Mouse (Mus musculus): ENCODE measurements around the gene Tat. TPM values are rescaled to one million over a fixed set of nuclear protein-coding genes. Genes with fewer than 3 reads are reported as not detected.

The Tat gene
- polyA plus RNA-seq, 1 experiment, result not detected

DNA sequence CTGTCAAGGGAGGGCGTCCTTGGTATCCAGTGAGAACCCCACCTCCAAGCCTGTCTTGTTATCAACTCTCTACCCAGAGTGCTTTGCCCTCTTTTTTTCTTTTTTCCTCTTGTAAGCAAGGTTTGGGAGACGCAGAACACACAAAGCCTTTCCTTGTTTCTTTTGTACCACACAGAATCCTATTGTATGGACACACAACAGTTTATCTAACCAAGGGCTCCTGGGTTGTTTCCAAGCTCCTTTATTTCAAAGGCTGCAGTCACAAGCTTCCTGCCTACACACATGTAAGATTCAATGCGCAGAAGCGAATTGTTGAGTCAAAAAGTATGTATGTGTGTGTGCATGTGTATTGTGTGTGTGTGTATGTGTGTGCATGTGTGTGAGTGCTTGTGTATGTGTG is 44.1 kb downstream of the Tat start:
- TF ChIP-seq MYOD1 (IDR thresholded peaks at IDR 0.05; ENCODE audit: control insufficient read depth, insufficient read length, low read depth) (no peak), FOSL1 (IDR thresholded peaks at IDR 0.05; ENCODE audit: insufficient read depth, low read length, poor library complexity, severe bottlenecking) (no peak), USF1 (IDR thresholded peaks at IDR 0.05; ENCODE audit: low read depth) (no peak), CEBPB (IDR thresholded peaks at IDR 0.05; ENCODE audit: low read depth) (no peak), MAX (IDR thresholded peaks at IDR 0.05) (no peak), CTCF (IDR thresholded peaks at IDR 0.05; ENCODE audit: control insufficient read depth, insufficient read depth, insufficient read length) (no peak), MYOG (IDR thresholded peaks at IDR 0.05; ENCODE audit: control insufficient read depth, extremely low read depth, insufficient read length) (no peak)
- Histone ChIP-seq H3K4me3 (ENCODE audit: insufficient read depth, poor library complexity, severe bottlenecking) (no peak overlapping the region), H3K36me3 (ENCODE audit: control insufficient read depth, insufficient read depth) (no peaks in the 10 kb centered on the region), H3K27me3 (ENCODE audit: control insufficient read depth, insufficient read depth, insufficient read length) (peaks cover 24% of the 10 kb centered on the region), H3K79me3 (ENCODE audit: low read depth) (no peaks in the 10 kb centered on the region), H3K79me2 (ENCODE audit: control insufficient read depth, insufficient read depth) (no peaks in the 10 kb centered on the region), H3ac (ENCODE audit: control insufficient read depth, insufficient read length, low read depth) (no peak overlapping the region)

GRCm38 (mm10) chr8:110036156-110036555 is 45.9 kb downstream of the Tat start:
- no peak for TF ChIP-seq FOSL1 (IDR thresholded peaks at IDR 0.05; ENCODE audit: insufficient read depth, low read length, poor library complexity, severe bottlenecking)
- no peak for TF ChIP-seq MAX (IDR thresholded peaks at IDR 0.05)
- TF ChIP-seq MYOG (IDR thresholded peaks at IDR 0.05; ENCODE audit: control insufficient read depth, extremely low read depth, insufficient read length), result no peak
- no peak for TF ChIP-seq MYOD1 (IDR thresholded peaks at IDR 0.05; ENCODE audit: control insufficient read depth, insufficient read length, low read depth)
- TF ChIP-seq USF1 (IDR thresholded peaks at IDR 0.05; ENCODE audit: low read depth), result no peak
- TF ChIP-seq CTCF (IDR thresholded peaks at IDR 0.05; ENCODE audit: control insufficient read depth, insufficient read depth, insufficient read length), result no peak
- no peak for TF ChIP-seq CEBPB (IDR thresholded peaks at IDR 0.05; ENCODE audit: low read depth)
- H3K27me3 ChIP-seq (ENCODE audit: control insufficient read depth, insufficient read depth, insufficient read length), result peaks cover 14% of the 10 kb centered on the region

GRCm38 (mm10) chr8:110039216-110039615 is 49.0 kb downstream of the Tat start:
- Histone ChIP-seq H3ac (ENCODE audit: control insufficient read depth, insufficient read length, low read depth) (no peak overlapping the region), H3K4me3 (ENCODE audit: insufficient read depth, poor library complexity, severe bottlenecking) (no peak overlapping the region), H3K27me3 (ENCODE audit: control insufficient read depth, insufficient read depth, insufficient read length) (peaks cover 14% of the 10 kb centered on the region), H3K36me3 (ENCODE audit: control insufficient read depth, insufficient read depth) (no peaks in the 10 kb centered on the region), H3K79me2 (ENCODE audit: control insufficient read depth, insufficient read depth) (no peaks in the 10 kb centered on the region), H3K79me3 (ENCODE audit: low read depth) (no peaks in the 10 kb centered on the region)
- no peak for TF ChIP-seq USF1 (IDR thresholded peaks at IDR 0.05; ENCODE audit: low read depth)
- no peak for TF ChIP-seq CEBPB (IDR thresholded peaks at IDR 0.05; ENCODE audit: low read depth)
- TF ChIP-seq MYOD1 (IDR thresholded peaks at IDR 0.05; ENCODE audit: control insufficient read depth, insufficient read length, low read depth), result no peak
- TF ChIP-seq FOSL1 (IDR thresholded peaks at IDR 0.05; ENCODE audit: insufficient read depth, low read length, poor library complexity, severe bottlenecking), result no peak
- TF ChIP-seq MAX (IDR thresholded peaks at IDR 0.05), result no peak
- TF ChIP-seq CTCF (IDR thresholded peaks at IDR 0.05; ENCODE audit: control insufficient read depth, insufficient read depth, insufficient read length), result no peak
- TF ChIP-seq MYOG (IDR thresholded peaks at IDR 0.05; ENCODE audit: control insufficient read depth, extremely low read depth, insufficient read length), result no peak

More at GRCm38 (mm10) chr8:110036156-110036555, 45.9 kb downstream of the Tat start:
- H3K79me2 ChIP-seq (ENCODE audit: control insufficient read depth, insufficient read depth), result no peaks in the 10 kb centered on the region
- no peaks in the 10 kb centered on the region for H3K79me3 ChIP-seq (ENCODE audit: low read depth)
- no peak overlapping the region for H3K4me3 ChIP-seq (ENCODE audit: insufficient read depth, poor library complexity, severe bottlenecking)
- no peaks in the 10 kb centered on the region for H3K36me3 ChIP-seq (ENCODE audit: control insufficient read depth, insufficient read depth)
- no peak overlapping the region for H3ac ChIP-seq (ENCODE audit: control insufficient read depth, insufficient read length, low read depth)

GRCm38 (mm10) chr8:110039659-110040058 is 49.4 kb downstream of the Tat start, which contains the start of gene Chst4:
Gene Chst4, minus strand, starts transcription at chr8:110039740.
- Histone ChIP-seq H3K79me3 (ENCODE audit: low read depth) (no peaks in the 10 kb centered on the region), H3K27me3 (ENCODE audit: control insufficient read depth, insufficient read depth, insufficient read length) (peaks cover 9% of the 10 kb centered on the region), H3ac (ENCODE audit: control insufficient read depth, insufficient read length, low read depth) (no peak within 1 kb of the TSS), H3K4me3 (ENCODE audit: insufficient read depth, poor library complexity, severe bottlenecking) (no peak within 1 kb of the TSS), H3K36me3 (ENCODE audit: control insufficient read depth, insufficient read depth) (no peaks in the 10 kb centered on the region), H3K79me2 (ENCODE audit: control insufficient read depth, insufficient read depth) (no peaks in the 10 kb centered on the region)
- TF ChIP-seq CTCF (IDR thresholded peaks at IDR 0.05; ENCODE audit: control insufficient read depth, insufficient read depth, insufficient read length) (no peak), MAX (IDR thresholded peaks at IDR 0.05) (no peak), MYOG (IDR thresholded peaks at IDR 0.05; ENCODE audit: control insufficient read depth, extremely low read depth, insufficient read length) (no peak), CEBPB (IDR thresholded peaks at IDR 0.05; ENCODE audit: low read depth) (no peak), MYOD1 (IDR thresholded peaks at IDR 0.05; ENCODE audit: control insufficient read depth, insufficient read length, low read depth) (no peak), USF1 (IDR thresholded peaks at IDR 0.05; ENCODE audit: low read depth) (no peak), FOSL1 (IDR thresholded peaks at IDR 0.05; ENCODE audit: insufficient read depth, low read length, poor library complexity, severe bottlenecking) (no peak)

GRCm38 (mm10) chr8:110040509-110040908 is 50.3 kb downstream of the Tat start:
- no peak for TF ChIP-seq MAX (IDR thresholded peaks at IDR 0.05)
- TF ChIP-seq CEBPB (IDR thresholded peaks at IDR 0.05; ENCODE audit: low read depth), result no peak
- no peak for TF ChIP-seq MYOD1 (IDR thresholded peaks at IDR 0.05; ENCODE audit: control insufficient read depth, insufficient read length, low read depth)
- no peak for TF ChIP-seq CTCF (IDR thresholded peaks at IDR 0.05; ENCODE audit: control insufficient read depth, insufficient read depth, insufficient read length)
- TF ChIP-seq USF1 (IDR thresholded peaks at IDR 0.05; ENCODE audit: low read depth), result no peak
- TF ChIP-seq MYOG (IDR thresholded peaks at IDR 0.05; ENCODE audit: control insufficient read depth, extremely low read depth, insufficient read length), result no peak
- no peak for TF ChIP-seq FOSL1 (IDR thresholded peaks at IDR 0.05; ENCODE audit: insufficient read depth, low read length, poor library complexity, severe bottlenecking)
- Histone ChIP-seq H3K36me3 (ENCODE audit: control insufficient read depth, insufficient read depth) (no peaks in the 10 kb centered on the region), H3ac (ENCODE audit: control insufficient read depth, insufficient read length, low read depth) (no peak overlapping the region), H3K79me2 (ENCODE audit: control insufficient read depth, insufficient read depth) (no peaks in the 10 kb centered on the region), H3K4me3 (ENCODE audit: insufficient read depth, poor library complexity, severe bottlenecking) (no peak overlapping the region), H3K27me3 (ENCODE audit: control insufficient read depth, insufficient read depth, insufficient read length) (peaks cover 8% of the 10 kb centered on the region), H3K79me3 (ENCODE audit: low read depth) (no peaks in the 10 kb centered on the region)

Other genes starting within 250 kb of the Tat start
- gene Ap1g1, start 211.9 kb upstream of the Tat start, polyA plus RNA-seq (2012; fragmentation: generic; extraction: Trizol), result 25.6 TPM
- gene Phlpp2, start 121.9 kb upstream of the Tat start, polyA plus RNA-seq (2012; fragmentation: generic; extraction: Trizol), result 3.0 TPM
- not detected for gene Marveld3, start 28.2 kb upstream of the Tat start, polyA plus RNA-seq (2012; fragmentation: generic; extraction: Trizol)
- gene Chst4, start 49.3 kb downstream of the Tat start, polyA plus RNA-seq (2012; fragmentation: generic; extraction: Trizol), result not detected
- gene Zfp612, start 89.3 kb downstream of the Tat start, polyA plus RNA-seq (2012; fragmentation: generic; extraction: Trizol), result not detected
- not detected for gene Gm21964, start 110.8 kb downstream of the Tat start, polyA plus RNA-seq (2012; fragmentation: generic; extraction: Trizol)
- gene Gm17720, start 112.3 kb downstream of the Tat start, polyA plus RNA-seq (2012; fragmentation: generic; extraction: Trizol), result not detected
- not detected for gene Calb2, start 177.8 kb downstream of the Tat start, polyA plus RNA-seq (2012; fragmentation: generic; extraction: Trizol)
- gene Cmtr2, start 225.2 kb downstream of the Tat start, polyA plus RNA-seq (2012; fragmentation: generic; extraction: Trizol), result 4.6 TPM